ENCODE assay signal across 18 mouse cellular contexts in the genomic region with DNA sequence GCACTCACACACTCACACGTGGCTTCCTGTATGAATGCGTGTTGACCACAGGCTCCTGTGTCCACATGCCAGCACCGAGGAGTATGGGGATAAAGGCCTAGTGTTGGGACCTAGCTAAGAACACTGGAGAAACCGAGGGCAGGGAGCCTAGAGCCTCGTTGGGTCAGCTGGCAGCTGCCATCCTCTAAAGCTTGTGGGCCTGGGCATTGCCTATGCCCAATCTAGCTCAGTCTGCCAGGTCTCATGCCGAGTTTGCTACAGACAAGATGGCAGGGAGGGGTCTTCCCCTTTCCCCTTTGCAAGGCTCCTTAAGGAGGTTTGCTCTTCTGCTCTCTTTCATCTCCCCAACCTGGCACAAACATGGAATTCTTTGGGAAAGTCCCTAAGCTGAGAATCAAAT.
DNase-seq lines count a peak whose midpoint lies in the region; ATAC-seq lines count a peak whose summit lies in the region.
"Had no signal": no experiment of that assay in that cellular context is flagged by ENCODE, and none has a peak within 500 bp of the region (broad histone marks: within the 10 kb centered on the region; RNA-seq: fewer than 3 reads in every experiment).

No protein-coding gene starts in this region.

- H3K9me3 ChIP-seq in hindbrain, embryonic 15.5 days = no peaks in the 10 kb centered on the region
- H3K9me3 ChIP-seq in hindbrain, embryonic 10.5 days = no peaks in the 10 kb centered on the region
- H3K9me3 ChIP-seq in neural tube, embryonic 13.5 days = no peaks in the 10 kb centered on the region
- H3K9me3 ChIP-seq: embryonic facial prominence, embryonic 10.5 days; forebrain, embryonic 13.5 days; heart, embryonic 15.5 days had no signal

- ATAC-seq in hindbrain, embryonic 15.5 days (ENCODE audit: low FRiP score, low read depth) = no peak
- ATAC-seq in neural tube, embryonic 13.5 days (ENCODE audit: low read depth) = no peak
- ATAC-seq: forebrain, embryonic 13.5 days; forebrain, postnatal 0 days had no signal

- H3K36me3 ChIP-seq in hindbrain, embryonic 15.5 days = no peaks in the 10 kb centered on the region
- H3K36me3 ChIP-seq in hindbrain, embryonic 10.5 days = no peaks in the 10 kb centered on the region
- H3K36me3 ChIP-seq in neural tube, embryonic 13.5 days = no peaks in the 10 kb centered on the region
- H3K36me3 ChIP-seq: embryonic facial prominence, embryonic 10.5 days; heart, embryonic 15.5 days had no signal

- no peak overlapping the region for H3K9ac ChIP-seq in hindbrain, embryonic 15.5 days
- no peak overlapping the region for H3K9ac ChIP-seq in neural tube, embryonic 13.5 days
- H3K9ac ChIP-seq: forebrain, embryonic 13.5 days; forebrain, postnatal 0 days; heart, embryonic 15.5 days had no signal

- H3K27me3 ChIP-seq in hindbrain, embryonic 15.5 days = no peaks in the 10 kb centered on the region
- peaks cover 1% of the 10 kb centered on the region; the same call in 1 of the 2 replicates for H3K27me3 ChIP-seq in hindbrain, embryonic 10.5 days (ENCODE audit: insufficient read depth, poor library complexity, severe bottlenecking)
- no peaks in the 10 kb centered on the region for H3K27me3 ChIP-seq in neural tube, embryonic 13.5 days
- H3K27me3 ChIP-seq: heart, embryonic 15.5 days had no signal

- H3K27ac ChIP-seq in hindbrain, embryonic 15.5 days (replicated peaks) = peak overlapping the region; percentile 51
- H3K27ac ChIP-seq in hindbrain, embryonic 10.5 days = no peak overlapping the region
- H3K27ac ChIP-seq in neural tube, embryonic 13.5 days (replicated peaks) = peak overlapping the region; percentile 76
- H3K27ac ChIP-seq: embryonic facial prominence, embryonic 10.5 days; forebrain, embryonic 13.5 days; heart, adult 2 months; heart, embryonic 15.5 days had no signal

- 83% methylated on average over 6 of the region's 6 CpGs for WGBS in hindbrain, embryonic 15.5 days
- WGBS in hindbrain, embryonic 10.5 days = 83% methylated on average over 6 of the region's 6 CpGs
- 83% methylated on average over 6 of the region's 6 CpGs for WGBS in neural tube, embryonic 13.5 days

- peaks cover 45% of the 10 kb centered on the region for H3K4me1 ChIP-seq in hindbrain, embryonic 15.5 days (replicated peaks)
- peaks cover 13% of the 10 kb centered on the region for H3K4me1 ChIP-seq in hindbrain, embryonic 10.5 days (replicated peaks)
- H3K4me1 ChIP-seq in neural tube, embryonic 13.5 days (replicated peaks) = peaks cover 50% of the 10 kb centered on the region

- DNase-seq in cerebellum, postnatal 14 days = peak; percentile 51 to 62
- no peak for DNase-seq in cerebellum, postnatal 4 days (ENCODE audit: low spot score in 2 of 2)
- no peak for DNase-seq in hindbrain, embryonic 10.5 days (ENCODE audit: low spot score)
- DNase-seq in neural tube, embryonic 10.5 days (ENCODE audit: extremely low spot score, low spot score) = no peak
- no peak for DNase-seq in layer of hippocampus, adult 9-11 months
- DNase-seq: adrenal gland, adult 8-10 months; adrenal gland, postnatal 36 days; forebrain, postnatal 0 days; gastrocnemius, postnatal 14 days; heart, adult 2 months; heart, postnatal 14 days; kidney, adult 11 months had no signal

- no peak overlapping the region for H3K4me2 ChIP-seq in hindbrain, embryonic 15.5 days
- no peak overlapping the region for H3K4me2 ChIP-seq in neural tube, embryonic 13.5 days
- H3K4me2 ChIP-seq: forebrain, embryonic 13.5 days; heart, embryonic 11.5 days; heart, embryonic 15.5 days had no signal

- no peak overlapping the region for H3K4me3 ChIP-seq in hindbrain, embryonic 15.5 days
- H3K4me3 ChIP-seq in hindbrain, embryonic 10.5 days = no peak overlapping the region
- H3K4me3 ChIP-seq in neural tube, embryonic 13.5 days = no peak overlapping the region
- H3K4me3 ChIP-seq: embryonic facial prominence, embryonic 10.5 days; forebrain, embryonic 13.5 days; heart, adult 2 months; heart, embryonic 15.5 days had no signal

Comparison
In these comparisons a context has a peak if more than half of its experiments do, and no peak if none do; other contexts are left out.
1. DNase-seq: peak in cerebellum, postnatal 14 days (2 of 2); none in cerebellum, postnatal 4 days (0 of 2), hindbrain, embryonic 10.5 days (single experiment), neural tube, embryonic 10.5 days (single experiment) and layer of hippocampus, adult 9-11 months (single experiment).